Mouse (Mus musculus) c-Kit-positive CD71-positive TER-119-positive erythroid progenitor cells, embryonic 14.5 days (primary cell): Measurements from ENCODE around the gene Fam198a.

Experiments used
- DNase-seq: peaks from one replicate; pipeline ENCODE4 v3.0.0-alpha.2; 2013; ENCODE audit warnings: low spot score

The Fam198a gene

GRCm38 (mm10) chr9:121982214-121982613 lies 31.4 kb downstream of the Fam198a start:
- DNase-seq, result no peak

- DNase-seq, result no peak
These were observed 31.9 kb downstream of the Fam198a start for GRCm38 (mm10) chr9:121982665-121983064.

GRCm38 (mm10) chr9:121983504-121983903 lies 32.7 kb downstream of the Fam198a start:
- peak; percentile 18 for DNase-seq

GRCm38 (mm10) chr9:121984465-121985461 lies 34.0 kb downstream of the Fam198a start:
- DNase-seq, result peak; percentile 47

- no peak for DNase-seq
These were observed 38.1 kb downstream of the Fam198a start for GRCm38 (mm10) chr9:121988910-121989309.

GRCm38 (mm10) chr9:121989536-121989935 lies 38.7 kb downstream of the Fam198a start:
- no peak for DNase-seq

GRCm38 (mm10) chr9:121991041-121991440 lies 40.3 kb downstream of the Fam198a start:
- no peak for DNase-seq

- no peak for DNase-seq
These were observed 42.3 kb downstream of the Fam198a start for GRCm38 (mm10) chr9:121993047-121993446.

- DNase-seq, result no peak
These were observed 44.3 kb downstream of the Fam198a start for GRCm38 (mm10) chr9:121995077-121995476.

- no peak for DNase-seq
These were observed 44.8 kb downstream of the Fam198a start for GRCm38 (mm10) chr9:121995508-121996131.

- DNase-seq, result no peak
These were observed 46.2 kb downstream of the Fam198a start, which contains the start of gene Pomgnt2 for GRCm38 (mm10) chr9:121997010-121997409. TSS of gene Pomgnt2 (minus strand) at chr9:121997110.

GRCm38 (mm10) chr9:121997978-121998377 lies 47.2 kb downstream of the Fam198a start:
- DNase-seq, result no peak

GRCm38 (mm10) chr9:122006175-122006574 lies 55.4 kb downstream of the Fam198a start:
- DNase-seq, result no peak

GRCm38 (mm10) chr9:122006609-122007008 lies 55.8 kb downstream of the Fam198a start:
- no peak for DNase-seq

- DNase-seq, result no peak
These were observed 58.1 kb downstream of the Fam198a start for GRCm38 (mm10) chr9:122008876-122009275.

- DNase-seq, result no peak
These were observed 60.0 kb downstream of the Fam198a start for GRCm38 (mm10) chr9:122010751-122011150.

- no peak for DNase-seq
These were observed 62.0 kb downstream of the Fam198a start for GRCm38 (mm10) chr9:122012816-122013215.

GRCm38 (mm10) chr9:122013629-122014028 lies 62.8 kb downstream of the Fam198a start:
- no peak for DNase-seq

GRCm38 (mm10) chr9:122014241-122014667 lies 63.5 kb downstream of the Fam198a start:
- DNase-seq, result peak; percentile 71

GRCm38 (mm10) chr9:122018079-122018478 lies 67.3 kb downstream of the Fam198a start:
- DNase-seq, result no peak

- DNase-seq, result no peak
These were observed 68.1 kb downstream of the Fam198a start for GRCm38 (mm10) chr9:122018782-122019395.

- DNase-seq, result no peak
These were observed 69.5 kb downstream of the Fam198a start for GRCm38 (mm10) chr9:122020321-122020720.
